Mouse (Mus musculus) urinary bladder, adult 2 months (tissue): Measurements from ENCODE around the gene Atp5g2. TPM values are rescaled to one million over a fixed set of nuclear protein-coding genes. Genes with fewer than 3 reads are reported as not detected.

Experiments
- polyA plus RNA-seq: library from polyadenylated mRNA; depleted of rRNA; stranded (reverse); fragments of >200 nt; gene quantifications from 2 replicates; pipeline ENCODE4 v1.2.3, GENCODE M21; 2012; rRNA removed

Gene Atp5g2
- polyA plus RNA-seq, 1 experiment, result 363 TPM

Other genes with a start within 250 kb of the Atp5g2 start
- gene Amhr2, start 227.0 kb downstream of the Atp5g2 start, polyA plus RNA-seq, result 0.53 and 0.62 TPM in 2 replicates
- 145 and 166 TPM in 2 replicates for gene Prr13, start 213.3 kb downstream of the Atp5g2 start, polyA plus RNA-seq
- gene Pcbp2, start 201.8 kb downstream of the Atp5g2 start, polyA plus RNA-seq, result 328 and 432 TPM in 2 replicates
- gene Gm10337, start 168.6 kb downstream of the Atp5g2 start, polyA plus RNA-seq, result not detected in 2 replicates
- 13.1 and 13.7 TPM in 2 replicates for gene Map3k12, start 155.3 kb downstream of the Atp5g2 start, polyA plus RNA-seq
- 55.0 and 72.5 TPM in 2 replicates for gene Tarbp2, start 154.2 kb downstream of the Atp5g2 start, polyA plus RNA-seq
- gene Npff, start 147.4 kb downstream of the Atp5g2 start, polyA plus RNA-seq, result 8.1 and 8.2 TPM in 2 replicates
- 0.10 and 0.17 TPM in 2 replicates for gene Gm28047, start 47.3 kb downstream of the Atp5g2 start, polyA plus RNA-seq
- gene Atf7, start 46.9 kb downstream of the Atp5g2 start, polyA plus RNA-seq, result 71.2 and 80.6 TPM in 2 replicates
- gene Calcoco1, start 49.8 kb upstream of the Atp5g2 start, polyA plus RNA-seq, result 52.1 and 79.6 TPM in 2 replicates
- 0.12 TPM in 2 replicates for gene Hoxc13, start 248.8 kb upstream of the Atp5g2 start, polyA plus RNA-seq